Mouse (Mus musculus): ENCODE data around the gene Atxn1.

Atxn1 gene

DNA sequence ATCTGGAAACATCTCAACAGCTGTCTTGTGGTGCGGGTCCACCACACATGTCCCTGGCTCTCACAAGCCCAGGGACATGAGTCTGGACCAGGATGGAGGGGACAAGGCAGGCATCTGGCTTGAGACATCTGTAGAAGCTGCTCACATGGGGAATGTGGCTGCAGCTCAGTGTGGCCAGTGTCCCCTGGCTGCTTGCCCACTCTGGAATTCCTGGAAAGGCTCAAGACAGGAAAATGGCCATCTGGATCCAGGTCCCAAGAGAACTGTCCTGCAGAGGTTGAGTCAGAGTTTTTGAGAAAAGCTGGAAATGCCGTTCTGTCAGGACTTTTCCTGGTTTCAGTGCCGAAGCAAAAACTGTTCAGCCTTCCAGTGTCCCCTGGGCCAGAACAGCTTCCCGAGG is 388.6 kb downstream of the Atxn1 start:
- DNase-seq (ENCODE audit: low spot score), result peak; percentile 56

DNA sequence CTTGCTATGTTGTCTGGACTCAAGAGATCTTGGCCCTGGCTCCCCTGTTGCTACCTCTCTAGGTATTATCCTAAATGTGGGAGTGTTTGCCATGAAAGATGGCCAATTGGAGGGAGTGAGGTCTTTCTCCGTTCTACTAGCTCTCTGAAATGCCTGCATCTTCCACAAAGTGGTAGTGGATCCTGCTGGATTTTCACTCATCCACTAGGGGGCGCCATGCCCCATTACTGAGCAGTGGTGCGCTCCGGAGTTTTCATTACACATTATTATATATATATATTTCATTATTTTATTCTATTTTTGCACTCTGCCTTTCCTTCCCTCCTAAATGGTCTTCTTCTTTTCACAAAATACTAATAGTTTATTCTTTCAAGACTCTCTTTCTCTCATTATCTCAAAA is 392.0 kb downstream of the Atxn1 start:
- peak; percentile 70 for DNase-seq (ENCODE audit: low spot score)

- DNase-seq (ENCODE audit: low spot score), result peak; percentile 78
Measured at GRCm38 (mm10) chr13:45571795-45572262, 393.0 kb downstream of the Atxn1 start.

- DNase-seq (ENCODE audit: low spot score), result no peak
Measured at GRCm38 (mm10) chr13:45569932-45570331, 394.9 kb downstream of the Atxn1 start.

- no peak for DNase-seq (ENCODE audit: low spot score)
Measured at GRCm38 (mm10) chr13:45564946-45565345, 399.9 kb downstream of the Atxn1 start.

DNA sequence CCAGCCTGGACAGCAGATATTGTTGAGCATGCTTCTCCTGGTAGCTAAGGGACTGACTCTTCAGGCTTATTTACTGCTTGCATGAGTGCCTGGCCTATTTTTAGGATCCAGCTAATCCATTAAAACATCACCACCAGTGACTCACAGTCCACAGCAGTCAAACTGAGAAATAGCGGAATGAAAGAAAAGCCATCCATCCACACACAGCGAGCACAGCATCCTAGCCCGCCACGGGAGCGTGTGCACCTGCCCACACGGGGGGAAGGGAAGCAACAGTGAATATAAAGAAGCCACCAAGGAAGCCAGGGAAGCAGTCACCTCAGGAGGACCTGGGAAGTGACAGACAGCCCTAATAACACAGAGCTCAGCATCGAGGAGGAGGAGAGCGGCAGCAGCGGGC is 402.8 kb downstream of the Atxn1 start:
- no peak for DNase-seq (ENCODE audit: low spot score)

DNA sequence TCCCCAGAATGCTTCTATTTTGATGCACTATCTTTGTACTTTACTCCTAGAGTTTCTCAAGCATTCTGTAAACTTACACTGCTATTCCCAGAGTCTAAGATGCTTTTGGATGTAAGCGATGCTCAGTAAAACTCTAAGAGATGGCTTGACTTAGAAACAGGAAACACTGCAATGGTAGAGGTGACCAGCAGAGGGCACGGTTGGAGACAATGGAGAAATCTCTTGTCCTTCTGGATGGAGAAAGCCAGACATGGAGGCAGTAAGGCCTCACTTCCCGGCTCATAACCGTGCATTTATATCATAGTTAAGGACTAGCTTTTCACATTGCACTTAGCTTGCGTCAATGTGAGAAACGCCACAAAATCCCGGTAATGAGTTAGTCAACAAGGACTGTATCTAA is 404.3 kb downstream of the Atxn1 start:
- DNase-seq (ENCODE audit: low spot score), result no peak

GRCm38 (mm10) chr13:45559258-45559657 is 405.6 kb downstream of the Atxn1 start:
- no peak for DNase-seq (ENCODE audit: low spot score)

GRCm38 (mm10) chr13:45558367-45558766 is 406.4 kb downstream of the Atxn1 start:
- no peak for DNase-seq (ENCODE audit: low spot score)

- DNase-seq (ENCODE audit: low spot score), result no peak
Measured at GRCm38 (mm10) chr13:45553674-45554073, 411.1 kb downstream of the Atxn1 start.

DNA sequence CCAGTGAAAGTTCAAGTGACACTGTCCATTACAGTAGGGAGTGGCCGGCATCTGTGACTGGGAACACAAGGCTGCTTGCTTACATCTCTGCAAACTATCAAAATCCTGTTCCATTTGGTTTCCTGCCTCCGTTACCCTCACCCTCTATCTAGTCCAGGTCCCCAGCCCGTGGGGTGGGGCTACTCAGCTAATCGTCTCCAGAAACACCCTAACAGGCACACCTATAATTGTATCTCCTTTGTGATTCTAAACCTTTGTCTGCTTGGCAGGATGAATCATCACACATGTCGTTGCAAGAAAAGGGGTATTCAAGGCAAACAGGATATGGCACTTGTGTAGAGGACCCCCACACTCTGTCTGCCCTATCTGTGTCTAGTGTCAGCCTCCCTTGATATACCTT is 417.3 kb downstream of the Atxn1 start:
- DNase-seq (ENCODE audit: low spot score), result no peak

DNA sequence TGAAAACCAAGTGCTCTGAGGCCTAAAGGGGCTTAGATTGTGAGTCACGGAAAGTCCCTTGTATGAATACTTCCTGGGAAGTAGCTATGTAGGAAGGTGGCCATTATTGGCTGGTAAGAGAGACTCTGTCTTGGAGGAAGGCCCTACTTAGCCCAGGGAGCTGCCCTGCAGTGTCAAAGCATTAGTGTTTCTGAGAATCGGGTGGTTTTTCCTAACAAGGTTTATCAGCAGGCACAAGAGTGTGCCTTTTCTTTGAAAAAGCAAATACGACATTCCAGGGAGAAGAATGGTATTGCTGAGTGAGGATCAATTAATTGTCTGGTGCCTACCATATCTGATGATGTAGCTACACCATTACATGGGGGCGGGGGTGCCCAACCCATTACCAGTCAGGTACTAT is 417.9 kb downstream of the Atxn1 start:
- no peak for DNase-seq (ENCODE audit: low spot score)

DNA sequence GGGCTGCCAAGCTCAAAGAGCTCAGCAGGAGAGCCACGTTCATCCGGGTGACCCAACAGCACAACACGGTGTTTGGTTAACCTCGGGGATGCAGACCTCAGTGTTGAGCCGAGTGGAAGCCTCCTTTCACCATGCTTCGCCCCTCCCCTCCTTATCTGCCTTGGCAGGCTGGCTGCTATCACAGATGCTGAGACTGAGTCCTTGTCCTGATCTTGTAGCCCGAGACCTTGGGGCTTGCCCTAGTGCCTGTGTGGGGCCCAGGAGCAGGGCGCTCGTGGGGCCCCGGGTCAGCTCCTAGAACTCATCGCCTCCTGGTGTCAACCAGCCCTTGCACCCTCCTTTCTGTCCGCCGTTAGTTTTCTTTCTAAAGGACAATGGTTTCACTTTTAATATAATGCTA is 418.8 kb downstream of the Atxn1 start:
- DNase-seq (ENCODE audit: low spot score), result no peak

- peak; percentile 72 for DNase-seq (ENCODE audit: low spot score)
Measured at GRCm38 (mm10) chr13:45539205-45539568, 425.6 kb downstream of the Atxn1 start.

DNA sequence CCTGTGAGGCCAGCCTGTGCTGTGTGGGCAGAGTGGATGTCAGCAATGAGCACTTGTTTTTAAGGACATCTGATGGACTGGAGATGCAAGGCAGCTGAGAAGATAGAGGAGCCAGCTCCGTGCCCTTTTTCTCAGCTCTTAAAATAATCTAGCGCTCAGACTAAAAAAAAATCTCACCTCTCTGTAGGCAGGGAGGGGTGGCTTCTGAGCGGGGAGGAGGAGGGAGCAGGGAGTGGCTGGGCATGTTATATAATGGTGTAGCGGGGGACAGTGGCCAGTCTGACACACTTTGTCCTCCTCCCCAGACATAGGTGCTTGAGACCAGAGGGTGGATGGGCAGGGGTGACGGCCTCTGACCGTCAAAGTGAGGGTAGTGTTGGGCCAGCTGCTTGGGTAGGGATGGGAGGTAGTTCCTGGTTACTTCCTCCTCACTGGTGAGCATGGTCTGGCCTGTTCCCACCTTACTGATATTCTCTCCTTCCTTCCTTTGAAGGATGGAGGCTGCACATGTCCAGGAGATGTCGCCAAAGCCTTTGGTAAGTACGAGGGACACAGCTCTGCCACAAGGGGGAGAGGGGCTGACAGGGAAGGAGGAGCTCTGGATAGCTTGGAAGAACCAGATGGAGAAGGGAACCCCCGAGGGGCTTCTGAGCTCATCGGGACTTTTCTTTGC is 426.1 kb downstream of the Atxn1 start:
- peak; percentile 32 for DNase-seq (ENCODE audit: low spot score)

GRCm38 (mm10) chr13:45538091-45538490 is 426.7 kb downstream of the Atxn1 start:
- no peak for DNase-seq (ENCODE audit: low spot score)

- no peak for DNase-seq (ENCODE audit: low spot score)
Measured at GRCm38 (mm10) chr13:45537110-45537509, 427.7 kb downstream of the Atxn1 start.

DNA sequence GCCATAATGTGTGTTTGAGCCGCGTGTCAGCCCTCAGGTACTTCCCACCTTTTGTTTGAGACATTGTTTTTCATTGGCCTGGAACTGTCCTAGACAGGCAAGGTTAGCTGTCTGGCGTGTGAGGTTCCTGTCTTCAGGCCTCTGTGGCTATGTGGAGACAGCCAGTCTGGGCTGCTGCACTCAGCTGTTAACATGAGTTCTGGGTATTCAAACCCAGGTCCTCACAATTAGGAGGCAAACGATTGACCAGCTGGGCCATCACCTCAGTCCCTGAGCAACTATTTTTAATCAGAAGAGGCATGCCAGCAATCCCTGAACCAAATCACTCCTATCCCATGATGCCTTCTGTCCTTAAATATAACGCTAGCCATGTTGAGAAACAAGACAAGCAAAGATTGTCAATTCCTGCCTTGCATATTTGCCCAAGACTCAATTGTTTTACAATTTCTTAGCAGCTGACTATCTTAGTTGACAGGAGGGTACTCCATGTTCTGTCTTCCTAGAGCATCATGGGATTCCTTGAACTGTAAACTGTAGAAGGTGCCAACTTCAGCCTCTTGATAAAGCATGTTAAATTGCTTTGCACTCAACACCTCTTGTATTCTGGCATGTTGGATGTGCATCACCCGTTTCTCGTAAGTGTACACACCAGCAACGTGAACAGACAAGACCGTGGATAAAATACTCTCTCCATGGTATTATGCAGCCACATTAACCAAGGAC is 428.9 kb downstream of the Atxn1 start:
- no peak for DNase-seq (ENCODE audit: low spot score)

GRCm38 (mm10) chr13:45530754-45531153 is 434.1 kb downstream of the Atxn1 start:
- no peak for DNase-seq (ENCODE audit: low spot score)

DNA sequence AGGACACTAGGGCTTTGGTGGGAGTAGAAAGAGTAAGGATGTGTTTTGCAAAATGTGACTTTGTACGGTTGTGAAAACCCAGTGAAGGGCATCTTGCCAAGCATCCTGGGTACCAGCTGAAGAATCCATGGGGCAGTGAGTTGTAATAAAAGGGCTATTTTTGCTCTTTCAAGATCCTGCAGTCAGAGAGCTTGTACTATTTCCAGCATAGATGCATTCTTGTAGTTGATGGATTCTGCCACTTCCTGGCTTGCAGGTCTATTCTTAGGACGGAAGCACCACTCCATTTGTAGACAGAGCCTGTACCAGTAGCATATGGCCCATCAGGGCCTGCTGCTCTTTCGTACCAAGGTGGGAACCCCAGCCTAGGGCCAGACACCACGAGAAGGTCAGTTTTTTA is 436.0 kb downstream of the Atxn1 start:
- no peak for DNase-seq (ENCODE audit: low spot score)

GRCm38 (mm10) chr13:45527232-45527964 is 437.4 kb downstream of the Atxn1 start:
- no peak for DNase-seq (ENCODE audit: low spot score)

DNA sequence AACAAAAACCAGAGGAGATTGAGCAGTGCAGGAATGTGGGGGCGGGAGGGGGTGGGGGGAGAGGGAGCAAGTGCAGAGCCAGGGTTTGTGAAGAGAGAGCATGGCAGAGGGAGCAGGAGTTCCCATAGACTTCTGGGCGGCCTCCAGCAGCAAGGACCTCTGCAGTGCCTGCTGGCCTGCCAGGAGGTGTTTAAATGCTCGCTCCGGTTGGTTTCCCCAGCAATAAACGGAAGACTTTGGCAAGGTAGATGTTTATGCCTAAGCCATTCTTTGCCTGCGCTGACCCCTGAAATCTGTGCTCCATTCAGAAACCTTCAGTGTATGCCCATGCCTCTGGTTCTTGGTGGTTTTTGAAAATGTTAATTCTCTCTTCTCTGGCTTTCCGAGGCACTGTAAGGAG is 438.6 kb downstream of the Atxn1 start:
- DNase-seq (ENCODE audit: low spot score), result no peak

GRCm38 (mm10) chr13:45524791-45525435 is 439.9 kb downstream of the Atxn1 start:
- DNase-seq (ENCODE audit: low spot score), result no peak

Data from urinary bladder, postnatal 25 days (tissue).